Mouse (Mus musculus): ENCODE data around the gene Aamp. TPM values are rescaled to one million over a fixed set of nuclear protein-coding genes. Genes with fewer than 3 reads are reported as not detected.

Gene Aamp
- total and polyA plus RNA-seq, 3 experiments: 108 to 172 (median 163) TPM

GRCm38 (mm10) chr1:74240311-74240710, 44.2 kb downstream of the Aamp start:
- peaks cover 88% of the 10 kb centered on the region for H3K79me2 ChIP-seq (replicated peaks; ENCODE audit: control insufficient read depth, extremely low read depth, insufficient read depth, poor library complexity, severe bottlenecking)
- H3K27me3 ChIP-seq (replicated peaks): no peaks in the 10 kb centered on the region
- TF ChIP-seq BHLHE40 (IDR thresholded peaks at IDR 0.05; ENCODE audit: low read depth, low read length): no peak
- H3K36me3 ChIP-seq (replicated peaks in 1 of 2; ENCODE audit: control insufficient read depth in 1 of 2, insufficient read depth in 1 of 2, low read length in 1 of 2): peaks cover 3 to 42% of the 10 kb centered on the region in 2 experiments
- peak overlapping the region; percentile 52; the same call in 1 of the 2 replicates for H3K4me2 ChIP-seq (ENCODE audit: insufficient read depth, low read depth, poor library complexity, severe bottlenecking)
- no peak for DNase-seq (ENCODE audit: extremely low read depth)
- no peak overlapping the region for H3K4me3 ChIP-seq (replicated peaks in 1 of 3; ENCODE audit: low read depth in 2 of 3, low read length in 2 of 3, poor library complexity in 1 of 3)
- no peak overlapping the region for H3K9ac ChIP-seq (ENCODE audit: insufficient read depth, low read depth)
- in situ Hi-C loops (cut with MboI; ENCODE audit: low pct_ligation_motif_present, low pct_unique_long_range_greater_than_20kb, low sequenced_read_pairs): no loop called here
- dilution Hi-C loops (cut with MboI; ENCODE audit: extremely low pct_ligation_motif_present, extremely low pct_unique_long_range_greater_than_20kb, low sequenced_read_pairs): no loop called here
- H3K4me1 ChIP-seq (ENCODE audit: control insufficient read depth in 1 of 2, insufficient read depth in 2 of 2): peaks cover 17 to 53% of the 10 kb centered on the region in 2 experiments
- H3K27ac ChIP-seq (ENCODE audit: insufficient read depth, low read depth): no peak overlapping the region
- no peaks in the 10 kb centered on the region for H3K9me3 ChIP-seq (replicated peaks; ENCODE audit: low read length)

- Histone ChIP-seq H3K27me3 (replicated peaks) (no peaks in the 10 kb centered on the region), H3K27ac (ENCODE audit: insufficient read depth, low read depth) (peak overlapping the region; percentile 37), H3K36me3 (replicated peaks in 1 of 2; ENCODE audit: control insufficient read depth in 1 of 2, insufficient read depth in 1 of 2, low read length in 1 of 2) (peaks cover 3 to 41% of the 10 kb centered on the region in 2 experiments), H3K4me1 (ENCODE audit: control insufficient read depth in 1 of 2, insufficient read depth in 2 of 2) (peaks cover 15 to 46% of the 10 kb centered on the region in 2 experiments), H3K79me2 (replicated peaks; ENCODE audit: control insufficient read depth, extremely low read depth, insufficient read depth, poor library complexity, severe bottlenecking) (peaks cover 81% of the 10 kb centered on the region), H3K4me3 (replicated peaks in 1 of 3; ENCODE audit: low read depth in 2 of 3, low read length in 2 of 3, poor library complexity in 1 of 3) (peak overlapping the region; percentile 63 to 97 (median 94)), H3K9ac (ENCODE audit: insufficient read depth, low read depth) (peak overlapping the region; percentile 81; the same call in 1 of the 2 replicates), H3K4me2 (ENCODE audit: insufficient read depth, low read depth, poor library complexity, severe bottlenecking) (peak overlapping the region; percentile 99), H3K9me3 (replicated peaks; ENCODE audit: low read length) (no peaks in the 10 kb centered on the region)
- TF ChIP-seq CTCF (conservative IDR thresholded peaks at IDR 0.05 in 1 of 2, IDR thresholded peaks at IDR 0.05 in 1 of 2; ENCODE audit: low read depth in 2 of 2, low read length in 2 of 2): 0 out of 4 replicates have a peak, but pooled peaks of 1 of the 2 experiments have one; percentile 1
- TF ChIP-seq UBTF (IDR thresholded peaks at IDR 0.05; ENCODE audit: low read depth, low read length): no peak
- dilution Hi-C loops (cut with MboI; ENCODE audit: extremely low pct_ligation_motif_present, extremely low pct_unique_long_range_greater_than_20kb, low sequenced_read_pairs) (no loop called here), in situ Hi-C loops (cut with MboI; ENCODE audit: low pct_ligation_motif_present, low pct_unique_long_range_greater_than_20kb, low sequenced_read_pairs) (no loop called here)
- no peak for DNase-seq (ENCODE audit: extremely low read depth)
Measured at GRCm38 (mm10) chr1:74239618-74240017, 44.9 kb downstream of the Aamp start.

- Histone ChIP-seq H3K4me3 (replicated peaks in 1 of 3; ENCODE audit: low read depth in 2 of 3, low read length in 2 of 3, poor library complexity in 1 of 3) (peak overlapping the region; percentile 63 to 97 (median 94)), H3K4me2 (ENCODE audit: insufficient read depth, low read depth, poor library complexity, severe bottlenecking) (peak overlapping the region; percentile 99), H3K4me1 (ENCODE audit: control insufficient read depth in 1 of 2, insufficient read depth in 2 of 2) (peaks cover 11 to 41% of the 10 kb centered on the region in 2 experiments), H3K9ac (ENCODE audit: insufficient read depth, low read depth) (peak overlapping the region; percentile 81), H3K79me2 (replicated peaks; ENCODE audit: control insufficient read depth, extremely low read depth, insufficient read depth, poor library complexity, severe bottlenecking) (peaks cover 76% of the 10 kb centered on the region), H3K36me3 (replicated peaks in 1 of 2; ENCODE audit: control insufficient read depth in 1 of 2, insufficient read depth in 1 of 2, low read length in 1 of 2) (peaks cover 3 to 38% of the 10 kb centered on the region in 2 experiments), H3K27me3 (replicated peaks) (no peaks in the 10 kb centered on the region), H3K9me3 (replicated peaks; ENCODE audit: low read length) (no peaks in the 10 kb centered on the region), H3K27ac (ENCODE audit: insufficient read depth, low read depth) (no peak overlapping the region)
- no peak for DNase-seq (ENCODE audit: extremely low read depth)
- dilution Hi-C loops (cut with MboI; ENCODE audit: extremely low pct_ligation_motif_present, extremely low pct_unique_long_range_greater_than_20kb, low sequenced_read_pairs) (no loop called here), in situ Hi-C loops (cut with MboI; ENCODE audit: low pct_ligation_motif_present, low pct_unique_long_range_greater_than_20kb, low sequenced_read_pairs) (no loop called here)
- TF ChIP-seq BHLHE40 (IDR thresholded peaks at IDR 0.05; ENCODE audit: low read depth, low read length) (no peak), POLR2A (IDR thresholded peaks at IDR 0.05; ENCODE audit: low read depth, low read length) (no peak), POLR2AphosphoS2 (IDR thresholded peaks at IDR 0.05; ENCODE audit: low read depth, low read length) (no peak), TBP (conservative IDR thresholded peaks at IDR 0.05; ENCODE audit: low read depth, low read length) (no peak), CHD2 (IDR thresholded peaks at IDR 0.05; ENCODE audit: low read length) (no peak), SMC3 (IDR thresholded peaks at IDR 0.05; ENCODE audit: low read depth, low read length) (no peak), IRF4 (IDR thresholded peaks at IDR 0.05; ENCODE audit: low read depth, low read length) (no peak), NELFE (IDR thresholded peaks at IDR 0.05; ENCODE audit: low read depth, low read length) (no peak), MAFK (IDR thresholded peaks at IDR 0.05; ENCODE audit: insufficient replicate concordance, low read length) (no peak), JUN (IDR thresholded peaks at IDR 0.05; ENCODE audit: insufficient read depth, low read depth, low read length) (no peak), UBTF (IDR thresholded peaks at IDR 0.05; ENCODE audit: low read depth, low read length) (no peak)
Measured at GRCm38 (mm10) chr1:74239162-74239561, 45.4 kb downstream of the Aamp start.

Data from CH12.LX (cell line).